Mouse (Mus musculus) midbrain, embryonic 14.5 days (tissue): ENCODE measurements around the gene Ccdc107. TPM values are rescaled to one million over a fixed set of nuclear protein-coding genes. Genes with fewer than 3 reads are reported as not detected.

Source experiments
- ATAC-seq: fragments of 200-750 bp; cut with Nextera tagmentation; 2 replicates; pipeline ENCODE4 v1.8.0; 2017; ENCODE audit warnings: moderate number of reproducible peaks, moderate library complexity; ENCODE audit not compliant: low FRiP score, low TSS enrichment
- DNase-seq: peaks from one replicate; pipeline ENCODE4 v3.0.0-alpha.2; 2015
- H3K27ac ChIP-seq: fragments of 300-500 bp; sonication (generic); replicated peaks from 2 replicates; pipeline ENCODE4 v1.5.1; 2014; ENCODE audit warnings: mild to moderate bottlenecking, low read depth, low read length, moderate library complexity
- H3K27me3 ChIP-seq: fragments of 300-500 bp; sonication (generic); 2 replicates; pipeline ENCODE4 v1.6.1; 2014; ENCODE audit warnings: low read length, control low read depth, mixed read lengths; ENCODE audit not compliant: control insufficient read depth, insufficient read depth
- H3K36me3 ChIP-seq: fragments of 300-500 bp; sonication (generic); 2 replicates; pipeline ENCODE4 v1.6.1; 2014; ENCODE audit warnings: low read length, control low read depth; ENCODE audit not compliant: control insufficient read depth, insufficient read depth
- H3K4me1 ChIP-seq: fragments of 300-500 bp; sonication (generic); 2 replicates; pipeline ENCODE4 v1.6.1; 2014; ENCODE audit warnings: mild to moderate bottlenecking, antibody characterized with exemption, low read length, control low read depth; ENCODE audit not compliant: control insufficient read depth, insufficient read depth
- H3K4me2 ChIP-seq: fragments of 300-500 bp; sonication (generic); 2 replicates; pipeline ENCODE4 v1.6.1; 2014; ENCODE audit warnings: mild to moderate bottlenecking, low read length, moderate library complexity
- H3K4me3 ChIP-seq: fragments of 300-500 bp; sonication (generic); replicated peaks from 2 replicates; pipeline ENCODE4 v1.5.1; 2014; ENCODE audit warnings: low read depth, low read length
- H3K9ac ChIP-seq: fragments of 300-500 bp; sonication (generic); replicated peaks from 2 replicates; pipeline ENCODE4 v1.6.1; 2014; ENCODE audit warnings: mild to moderate bottlenecking, low read length, moderate library complexity
- H3K9me3 ChIP-seq: fragments of 300-500 bp; sonication (generic); 2 replicates; pipeline ENCODE4 v1.6.1; 2016; ENCODE audit warnings: low read length, control low read depth, mixed read lengths; ENCODE audit not compliant: control insufficient read depth
- WGBS: fragments of 180-500 bp; shearing (Covaris S2); extraction: QIAGEN DNeasy Blood & Tissue Kit; methylation state at CpG from one replicate; pipeline ENCODE4 v1.1.7; 2014; 5-methylcytosine and 5-hydroxymethylcytosine counted together
- polyA plus RNA-seq: library from polyadenylated mRNA; unstranded; fragments of >200 nt; fragmentation: Nextera tagmentation; extraction: Ambion mirVana; gene quantifications from 2 replicates; pipeline ENCODE4 v1.2.1, GENCODE M21; 2014

Ccdc107 gene
- polyA plus RNA-seq, 1 experiment from 2014 or later = 68.1 TPM

- peaks cover 4% of the 10 kb centered on the region; the same call in 1 of the 2 replicates for H3K4me1 ChIP-seq
- no peak for ATAC-seq
- no peak overlapping the region for H3K27ac ChIP-seq
- no peak for DNase-seq
- no peaks in the 10 kb centered on the region for H3K9me3 ChIP-seq
- H3K4me3 ChIP-seq = no peak overlapping the region
- WGBS = 85% methylated on average over 19 of the region's 19 CpGs
- no peak overlapping the region for H3K4me2 ChIP-seq
- H3K9ac ChIP-seq = no peak overlapping the region
- no peaks in the 10 kb centered on the region for H3K36me3 ChIP-seq
- H3K27me3 ChIP-seq = no peaks in the 10 kb centered on the region; the same call in 1 of the 2 replicates
Measured at GRCm38 (mm10) chr4:43511675-43512454, 19.2 kb downstream of the Ccdc107 start.

DNA sequence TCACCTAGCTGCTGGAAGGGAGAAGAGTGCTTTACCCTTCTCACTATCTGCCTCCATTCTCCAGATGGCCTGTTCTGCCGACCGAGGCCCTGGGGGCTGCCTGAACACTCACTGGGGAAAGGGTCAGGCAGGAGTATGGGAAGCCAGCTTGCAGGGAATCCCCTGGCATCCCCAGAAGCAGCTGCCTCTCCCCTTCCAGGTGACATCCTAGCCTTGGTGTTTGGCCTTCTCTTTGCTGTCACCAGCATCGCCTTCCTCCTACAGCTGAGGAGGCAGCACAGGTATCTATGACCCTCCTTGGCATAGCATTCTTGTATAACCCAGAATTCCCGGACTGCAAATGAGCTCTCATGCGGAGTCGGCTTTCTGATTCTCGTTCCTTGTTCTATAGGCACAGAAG lies 20.0 kb downstream of the Ccdc107 start:
- Histone ChIP-seq H3K4me1 (peaks cover 4% of the 10 kb centered on the region; the same call in 1 of the 2 replicates), H3K4me2 (no peak overlapping the region), H3K36me3 (no peaks in the 10 kb centered on the region), H3K27me3 (no peaks in the 10 kb centered on the region; the same call in 1 of the 2 replicates), H3K4me3 (no peak overlapping the region), H3K9me3 (no peaks in the 10 kb centered on the region), H3K9ac (no peak overlapping the region), H3K27ac (no peak overlapping the region)
- DNase-seq (no peak), ATAC-seq (no peak)
- WGBS = 73% methylated on average over 7 of the region's 7 CpGs

GRCm38 (mm10) chr4:43513300-43513699 lies 20.6 kb downstream of the Ccdc107 start:
- Histone ChIP-seq H3K9me3 (no peaks in the 10 kb centered on the region), H3K4me1 (peaks cover 4% of the 10 kb centered on the region; the same call in 1 of the 2 replicates), H3K27ac (no peak overlapping the region), H3K27me3 (no peaks in the 10 kb centered on the region; the same call in 1 of the 2 replicates), H3K4me2 (no peak overlapping the region), H3K4me3 (no peak overlapping the region), H3K36me3 (no peaks in the 10 kb centered on the region), H3K9ac (no peak overlapping the region)
- ATAC-seq (no peak), DNase-seq (no peak)
- WGBS = 81% methylated on average over 4 of the region's 4 CpGs

DNA sequence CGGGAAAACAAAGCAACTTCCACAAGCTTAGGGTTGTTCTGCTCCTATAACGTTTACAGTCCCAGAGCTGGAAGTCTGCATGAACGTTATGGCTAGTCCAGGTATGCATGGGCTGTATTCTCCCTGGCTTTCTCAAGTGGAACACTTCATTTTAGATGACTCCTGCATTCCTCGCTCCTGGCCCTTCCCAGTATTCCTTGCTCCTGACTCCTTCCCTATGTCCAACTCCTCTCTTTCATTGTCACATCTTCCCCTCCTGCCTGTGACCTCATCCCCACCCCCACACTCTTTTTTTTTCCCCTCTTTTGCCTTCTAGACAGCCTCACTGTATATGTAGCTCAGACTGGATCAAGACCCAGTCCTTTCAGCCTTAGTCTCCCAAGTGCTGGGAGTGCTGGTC lies 21.1 kb downstream of the Ccdc107 start:
- ATAC-seq = no peak
- Histone ChIP-seq H3K4me2 (no peak overlapping the region), H3K27ac (no peak overlapping the region), H3K36me3 (no peaks in the 10 kb centered on the region), H3K9me3 (no peaks in the 10 kb centered on the region), H3K27me3 (no peaks in the 10 kb centered on the region), H3K4me1 (no peaks in the 10 kb centered on the region), H3K9ac (no peak overlapping the region), H3K4me3 (no peak overlapping the region)
- DNase-seq = no peak
- WGBS = 78% methylated on average over 4 of the region's 4 CpGs

DNA sequence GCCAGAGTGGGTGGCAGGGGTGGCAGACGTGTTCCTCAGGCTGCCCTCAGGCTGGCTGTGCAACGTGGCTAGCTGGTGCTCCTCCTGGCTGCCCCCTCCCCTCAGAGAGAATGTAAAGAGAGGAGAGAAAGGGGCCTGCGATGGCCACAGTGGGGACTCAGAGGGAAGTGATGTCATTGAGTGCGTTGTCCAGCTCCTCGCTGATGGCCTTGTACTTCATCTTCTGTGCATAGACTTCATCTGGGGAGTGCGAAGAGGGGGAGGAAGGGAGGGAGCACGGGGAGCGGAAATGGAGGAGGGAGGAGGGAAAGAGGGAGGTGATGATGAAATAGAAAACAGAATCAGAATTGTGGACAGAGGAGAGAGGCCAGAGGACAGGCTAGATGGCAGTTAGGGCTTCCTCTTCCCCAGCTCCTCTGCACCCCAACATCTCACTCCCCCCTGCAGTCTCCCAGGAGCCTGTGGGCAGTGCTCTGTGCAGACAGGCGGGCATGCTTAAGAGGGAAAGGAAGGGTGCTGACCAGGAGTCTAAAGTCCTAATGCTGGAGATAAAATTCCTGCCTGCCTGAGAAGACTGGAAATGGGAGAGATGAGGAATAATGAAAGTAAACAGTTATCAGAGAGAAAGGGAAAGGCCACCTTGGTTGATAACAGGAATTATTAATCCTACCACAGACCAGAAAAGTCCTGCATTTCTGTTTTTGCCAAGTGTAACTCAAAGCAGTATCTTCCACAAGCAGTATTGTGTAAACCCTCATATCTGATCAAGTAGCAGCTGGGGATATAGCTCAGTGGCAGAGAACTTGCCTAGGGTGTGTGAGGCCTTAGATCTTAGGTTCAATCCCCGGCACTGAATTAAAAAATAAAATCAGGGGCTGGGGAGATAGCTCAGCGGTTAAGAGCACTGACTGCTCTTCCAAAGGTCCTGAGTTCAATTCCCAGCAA lies 23.3 kb downstream of the Ccdc107 start:
- Histone ChIP-seq H3K36me3 (no peaks in the 10 kb centered on the region), H3K4me1 (peaks cover 3% of the 10 kb centered on the region; the same call in 1 of the 2 replicates), H3K4me2 (no peak overlapping the region), H3K9me3 (no peaks in the 10 kb centered on the region), H3K9ac (no peak overlapping the region), H3K27ac (no peak overlapping the region), H3K27me3 (no peaks in the 10 kb centered on the region), H3K4me3 (no peak overlapping the region)
- ATAC-seq = no peak
- WGBS = 76% methylated on average over 11 of the region's 11 CpGs
- no peak for DNase-seq

GRCm38 (mm10) chr4:43519551-43519950 lies 26.9 kb downstream of the Ccdc107 start:
- peaks cover 23% of the 10 kb centered on the region for H3K27me3 ChIP-seq
- peaks cover 11% of the 10 kb centered on the region; the same call in 1 of the 2 replicates for H3K4me1 ChIP-seq
- no peak overlapping the region for H3K27ac ChIP-seq
- peak overlapping the region; percentile 39 for H3K4me2 ChIP-seq
- DNase-seq (no peak), ATAC-seq (no peak)
- H3K4me3 ChIP-seq = no peak overlapping the region
- H3K36me3 ChIP-seq = no peaks in the 10 kb centered on the region
- 15% methylated on average over 10 of the region's 10 CpGs for WGBS
- no peaks in the 10 kb centered on the region for H3K9me3 ChIP-seq
- H3K9ac ChIP-seq = no peak overlapping the region

- peak overlapping the region; percentile 39 for H3K4me2 ChIP-seq
- no peak overlapping the region for H3K27ac ChIP-seq
- H3K27me3 ChIP-seq = peaks cover 23% of the 10 kb centered on the region
- no peaks in the 10 kb centered on the region for H3K9me3 ChIP-seq
- peak; percentile 94 for DNase-seq
- WGBS = 11% methylated on average over 6 of the region's 6 CpGs
- no peak overlapping the region for H3K4me3 ChIP-seq
- peaks cover 11% of the 10 kb centered on the region; the same call in 1 of the 2 replicates for H3K4me1 ChIP-seq
- no peaks in the 10 kb centered on the region for H3K36me3 ChIP-seq
- H3K9ac ChIP-seq = no peak overlapping the region
- peak; percentile 57; the same call in 1 of the 2 replicates for ATAC-seq
Measured at GRCm38 (mm10) chr4:43519956-43520355, 27.3 kb downstream of the Ccdc107 start.

- DNase-seq (peak; percentile 7), ATAC-seq (no peak)
Measured at GRCm38 (mm10) chr4:43527880-43528279, 35.2 kb downstream of the Ccdc107 start.

More at GRCm38 (mm10) chr4:43527880-43528279, 35.2 kb downstream of the Ccdc107 start:
- 67% methylated on average over 5 of the region's 5 CpGs for WGBS
- peaks cover 18% of the 10 kb centered on the region for H3K27me3 ChIP-seq
- H3K36me3 ChIP-seq = peaks cover 19% of the 10 kb centered on the region
- no peak overlapping the region for H3K4me3 ChIP-seq
- 0 out of 2 replicates have a peak, but pooled peaks cover 8% of the 10 kb centered on the region for H3K4me1 ChIP-seq
- no peak overlapping the region for H3K9ac ChIP-seq
- no peaks in the 10 kb centered on the region for H3K9me3 ChIP-seq
- H3K27ac ChIP-seq = no peak overlapping the region
- H3K4me2 ChIP-seq = no peak overlapping the region
